Mouse (Mus musculus): Measurements from ENCODE around the gene Ptprb.
A peak's percentile ranks its signal among the peaks of the same experiment; 100 is the strongest.

Ptprb gene

DNA sequence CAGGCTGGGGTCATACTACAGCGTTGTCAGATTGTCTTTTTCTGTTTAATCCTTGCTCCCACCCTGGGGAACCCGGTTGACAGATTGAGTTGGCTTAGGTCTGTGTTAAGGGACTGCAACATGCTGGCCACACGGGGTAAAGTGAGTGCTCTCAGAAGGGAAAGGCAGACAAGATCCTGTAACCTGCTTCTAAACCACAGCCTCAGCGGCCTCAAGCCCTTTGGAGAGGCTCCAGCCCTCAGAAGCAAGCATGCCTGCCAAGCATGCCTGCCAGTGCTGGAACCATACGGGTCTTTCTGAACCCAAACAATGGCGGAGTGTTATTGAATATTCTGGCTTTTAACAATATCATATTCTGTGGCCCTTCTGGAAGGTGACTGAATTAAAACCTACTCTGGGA lies 149.6 kb downstream of the Ptprb start:
- DNase-seq (ENCODE audit: low read depth): no peak

DNA sequence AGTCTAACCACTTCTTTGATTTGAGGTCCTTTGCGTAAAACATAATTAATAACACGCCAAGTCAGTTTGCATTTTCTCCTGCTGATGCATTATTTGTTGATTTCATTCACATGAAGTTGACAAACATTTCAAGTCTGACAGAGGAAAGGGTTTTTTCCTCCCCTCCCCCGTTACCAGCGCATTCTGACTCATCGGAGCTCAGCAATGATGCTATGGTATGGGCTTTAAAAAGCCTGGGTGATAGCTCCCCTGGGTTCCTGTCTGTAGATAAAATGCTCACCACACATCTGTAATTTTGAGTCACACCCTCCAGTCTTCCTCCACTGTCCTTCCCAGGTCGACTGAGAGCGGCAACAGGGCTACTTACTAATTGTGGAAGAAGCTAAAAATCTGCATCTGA lies 150.9 kb downstream of the Ptprb start:
- peak; percentile 57 for DNase-seq (ENCODE audit: low read depth)

DNA sequence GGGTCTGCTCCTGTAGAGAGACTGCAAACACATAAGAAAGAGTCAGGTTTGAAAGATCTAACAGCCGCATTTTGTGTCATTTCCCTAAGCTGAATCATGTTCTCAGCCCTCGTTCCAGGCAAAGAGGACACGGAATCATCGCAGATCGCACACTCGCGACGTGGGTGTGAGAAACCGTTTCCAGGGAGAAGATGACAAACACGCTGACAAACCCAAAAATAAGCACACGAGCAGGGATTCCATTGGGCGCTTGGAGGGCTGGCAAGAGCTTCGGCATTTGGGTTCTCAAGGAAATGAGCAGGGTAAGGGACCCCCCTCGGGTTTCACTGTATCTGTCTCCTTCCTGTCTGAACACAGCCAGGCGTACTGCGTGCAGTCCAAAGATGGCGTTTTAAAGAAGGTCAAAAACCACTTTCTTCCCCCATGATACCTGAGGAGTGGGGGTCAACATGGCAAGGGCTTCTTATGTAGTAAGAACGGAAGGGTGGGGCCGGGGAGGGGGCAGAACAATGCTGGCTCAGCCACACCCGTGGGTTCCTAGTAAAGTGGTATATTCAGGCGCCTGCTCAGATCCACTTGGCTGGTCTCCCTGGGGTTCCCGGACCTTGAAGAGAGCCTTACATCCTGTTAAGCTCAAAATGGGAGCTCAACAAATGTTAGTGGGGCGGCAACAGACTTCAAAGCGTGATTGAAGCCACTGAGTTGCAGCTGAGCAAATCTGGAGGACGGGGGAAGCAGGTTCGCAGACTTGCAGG lies 152.9 kb downstream of the Ptprb start:
- DNase-seq (ENCODE audit: low read depth): no peak

DNA sequence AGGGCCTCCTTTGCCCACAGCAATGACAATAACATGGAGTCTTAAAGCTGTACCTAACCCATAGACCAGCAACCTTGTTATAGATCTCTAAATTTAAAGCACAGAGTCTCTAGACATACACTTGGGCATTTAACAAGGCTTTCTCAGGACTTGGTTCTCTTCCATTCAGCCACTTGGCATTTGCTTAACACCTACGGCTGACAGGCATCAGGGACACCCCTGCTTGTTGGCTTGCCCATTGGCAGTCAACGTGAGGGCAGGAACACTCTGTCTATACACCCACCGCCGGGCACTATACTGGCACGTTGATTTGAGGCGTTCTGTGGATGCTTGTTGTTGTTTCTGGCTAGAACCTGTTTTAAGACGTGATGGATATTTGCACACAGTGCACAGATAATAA lies 157.1 kb downstream of the Ptprb start:
- no peak for DNase-seq (ENCODE audit: low read depth)

DNA sequence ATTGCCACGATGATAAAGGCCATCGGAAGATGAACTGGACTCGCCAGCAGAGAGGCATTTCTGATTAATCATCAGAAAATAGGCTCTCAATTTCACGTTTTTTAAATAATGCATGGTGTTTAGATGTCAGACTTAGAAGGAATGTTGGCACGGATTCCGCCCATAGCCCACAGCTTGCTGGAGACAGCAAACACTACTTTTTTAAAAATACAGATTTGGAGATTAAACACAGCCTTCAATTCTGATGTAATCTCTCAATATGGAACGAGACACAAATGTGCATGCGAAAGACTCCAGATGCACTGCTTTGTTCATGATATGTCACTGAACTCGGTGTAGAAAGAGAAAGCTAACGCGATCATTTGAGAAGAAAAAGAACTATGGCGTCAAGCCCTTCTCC lies 160.1 kb downstream of the Ptprb start:
- no peak for DNase-seq (ENCODE audit: low read depth)

Measured in induced T-regulatory cell, adult 2 months (primary cell).